Mouse (Mus musculus): ENCODE measurements around the gene Foxn3.

Foxn3 gene

DNA sequence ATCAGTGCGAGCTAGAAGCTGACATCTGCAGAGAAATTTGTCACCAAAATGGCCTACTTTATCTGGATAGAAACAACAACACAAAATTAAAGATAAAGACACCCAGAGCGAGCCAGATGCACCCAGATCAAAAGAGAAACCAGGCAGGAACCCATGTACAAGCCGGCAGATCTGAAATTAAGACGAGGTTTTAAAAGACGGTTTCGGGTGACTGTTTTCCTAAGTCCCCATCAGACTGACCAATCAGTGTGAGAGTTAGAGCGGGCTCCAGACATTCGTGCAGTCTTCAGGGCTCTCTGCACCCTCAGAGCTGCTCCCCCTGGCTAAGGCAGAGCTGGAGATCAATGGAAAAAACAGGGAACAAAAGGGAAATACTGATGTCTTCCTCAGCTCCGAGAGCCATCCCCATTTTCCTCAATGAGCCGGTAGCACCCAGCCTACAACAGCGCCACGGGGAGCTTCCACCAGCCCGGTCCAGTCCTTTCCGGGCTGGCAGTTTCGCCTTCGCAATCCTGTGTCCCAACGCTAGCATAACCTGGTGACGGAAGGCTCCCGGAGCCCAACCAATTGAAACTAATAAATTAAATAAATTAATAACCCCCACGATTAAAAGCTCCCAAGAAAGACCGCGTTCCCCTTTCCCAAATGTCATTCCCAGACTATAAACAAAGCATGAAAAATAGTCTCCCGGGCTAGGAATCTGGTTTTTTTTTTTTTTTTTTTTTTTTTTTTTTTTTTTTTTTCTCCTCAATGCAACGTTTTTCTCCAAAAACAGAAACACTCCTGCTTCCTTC is 1.1 kb downstream of the Foxn3 start:
- in situ Hi-C loops (cut with MseI, MboI), result no loop called here

DNA sequence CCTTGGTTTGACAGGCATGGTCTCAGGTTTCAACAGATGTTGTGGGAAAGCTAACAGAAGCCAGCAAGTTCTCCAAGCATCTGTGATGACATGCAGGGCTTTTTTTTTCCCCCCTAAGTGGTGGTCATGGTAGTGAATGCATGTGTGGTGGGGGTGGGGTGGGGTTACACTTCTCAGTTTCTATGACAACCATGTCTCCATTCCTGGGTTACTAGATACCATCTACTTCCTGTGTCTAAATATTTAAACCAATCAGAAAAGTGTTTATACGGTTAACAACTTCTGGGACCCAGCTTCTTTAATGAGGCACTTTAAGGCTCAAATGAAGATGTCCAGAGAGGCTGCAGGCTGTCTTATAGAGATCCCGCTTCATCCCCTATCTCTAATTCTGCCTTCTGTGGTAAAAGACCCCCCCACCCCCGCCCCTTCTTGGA is 2.0 kb downstream of the Foxn3 start:
- in situ Hi-C loops (cut with MseI, MboI), result no loop called here

DNA sequence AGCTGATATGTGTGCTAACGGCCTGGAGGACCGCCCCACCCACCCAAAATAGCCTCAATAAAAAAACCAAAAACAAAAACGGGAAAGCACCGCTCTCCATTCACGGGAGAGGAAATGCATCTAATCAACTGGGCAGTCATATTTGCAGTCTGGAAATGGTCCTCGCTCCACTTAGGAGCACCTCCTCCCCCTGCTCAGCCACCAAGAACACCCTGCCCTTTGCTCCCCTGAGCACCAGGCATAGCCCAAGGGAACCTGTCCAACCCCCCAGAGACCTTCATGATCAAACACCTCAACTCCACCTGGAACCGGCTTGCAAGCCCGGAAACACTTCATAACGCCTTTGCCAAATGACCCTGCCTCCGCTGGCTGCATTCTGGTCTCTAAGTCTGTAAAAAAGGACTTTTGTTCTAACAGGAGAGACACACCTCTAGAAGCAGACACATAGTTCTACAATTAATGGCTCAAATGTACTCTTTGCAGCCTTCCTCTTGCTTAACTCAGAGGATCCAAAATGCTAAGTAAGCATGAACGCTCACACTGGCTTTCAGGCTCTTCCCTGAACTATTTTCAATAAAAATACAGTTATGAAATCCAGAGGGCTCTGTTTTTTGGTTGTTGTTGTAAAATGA is 2.6 kb downstream of the Foxn3 start:
- in situ Hi-C loops (cut with MseI, MboI), result no loop called here

DNA sequence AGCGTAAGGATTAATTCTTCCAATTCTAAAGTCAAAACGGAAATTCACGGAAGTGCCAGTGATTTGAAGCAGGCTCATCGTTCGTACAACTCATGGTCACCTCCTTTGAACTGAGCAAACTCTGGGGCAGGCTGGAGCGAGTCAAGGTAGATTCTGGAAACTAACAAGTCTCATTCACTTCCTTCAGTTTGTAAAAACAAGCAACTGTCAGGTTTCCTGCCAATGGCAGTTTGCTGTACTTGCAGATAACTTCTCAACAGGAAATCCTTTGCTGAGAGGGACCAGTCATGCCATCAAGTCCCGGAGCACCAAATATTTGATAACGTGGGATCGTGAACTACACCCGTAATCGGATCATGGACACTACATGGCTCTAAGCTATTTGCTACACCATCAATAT is 3.9 kb downstream of the Foxn3 start:
- in situ Hi-C loops (cut with MseI, MboI), result no loop called here

DNA sequence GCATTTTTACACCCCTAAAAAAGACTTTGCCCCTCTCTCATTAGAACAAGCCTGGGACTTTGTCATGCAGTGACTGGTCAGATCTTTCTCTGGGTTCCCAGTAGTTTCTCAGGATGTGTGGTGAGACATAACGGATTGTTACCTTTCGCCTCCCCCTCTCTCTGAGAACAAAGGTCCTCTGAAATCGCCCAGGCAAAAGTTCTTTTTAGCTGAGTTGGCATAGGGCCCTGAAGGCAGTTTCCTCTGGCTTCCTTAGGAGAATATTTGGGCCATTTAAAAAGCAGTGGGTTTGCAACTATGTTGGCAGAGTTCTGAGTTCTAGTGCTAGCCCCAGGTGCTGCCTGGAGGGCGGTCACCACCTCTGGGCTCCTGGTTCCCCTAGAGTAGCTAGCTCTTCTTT is 4.9 kb downstream of the Foxn3 start:
- in situ Hi-C loops (cut with MseI, MboI), result no loop called here

DNA sequence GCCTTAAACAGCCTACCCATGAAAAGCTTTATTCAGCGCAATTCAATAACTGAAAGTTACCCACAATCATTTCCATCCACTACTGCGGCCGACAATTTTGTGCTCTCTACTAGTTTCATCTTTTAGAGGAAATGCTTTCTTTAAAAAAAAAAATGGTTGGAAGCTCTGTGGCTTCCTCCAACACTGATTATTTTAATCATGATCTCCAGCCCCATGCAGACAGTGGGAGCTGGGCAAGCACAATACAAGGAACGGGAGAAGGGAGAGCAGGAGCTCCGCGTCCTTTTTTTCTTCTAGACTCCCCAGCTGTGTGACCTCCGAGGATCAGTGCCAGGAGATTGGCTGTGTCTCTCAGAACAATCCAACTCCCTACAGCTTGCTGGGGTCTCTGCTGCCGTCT is 5.9 kb downstream of the Foxn3 start:
- in situ Hi-C loops (cut with MseI, MboI), result no loop called here

DNA sequence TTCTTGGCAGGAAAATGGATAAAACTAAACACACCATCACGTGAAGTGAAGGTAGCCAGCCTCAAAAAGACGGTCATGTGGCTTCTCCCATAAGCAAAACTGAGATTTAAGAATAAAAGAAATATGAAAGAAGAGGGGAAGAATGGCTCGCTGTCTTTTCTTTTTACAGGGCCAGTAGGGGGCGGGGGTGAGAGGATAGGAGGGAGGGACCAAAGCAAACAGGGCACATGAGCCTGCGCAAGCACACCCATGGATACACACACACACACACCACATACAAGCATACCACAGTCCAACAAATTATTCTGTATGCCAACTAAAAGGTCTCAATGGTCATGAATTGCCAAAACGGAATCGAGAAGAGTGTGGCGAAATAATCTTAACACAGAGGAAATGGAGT is 12.8 kb downstream of the Foxn3 start:
- in situ Hi-C loops (cut with MseI, MboI), result no loop called here

DNA sequence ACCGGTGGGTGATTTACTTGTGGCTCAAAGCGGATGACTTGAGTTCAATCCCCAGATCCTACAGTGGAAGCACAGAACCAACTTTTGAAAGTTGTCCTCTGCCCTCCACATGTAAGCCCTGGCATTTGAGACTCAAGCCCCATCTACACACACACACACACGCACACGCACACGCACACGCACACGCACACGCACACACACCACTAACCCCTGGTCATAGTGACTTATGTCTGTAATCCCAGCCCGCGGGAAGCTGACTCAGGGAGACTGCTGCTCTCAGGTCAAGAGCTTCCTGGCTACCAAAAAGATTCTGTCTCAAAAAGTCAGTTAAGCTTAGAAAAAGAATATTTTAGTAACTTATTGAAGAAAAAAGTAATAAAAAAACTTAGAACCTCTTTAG is 13.6 kb downstream of the Foxn3 start:
- in situ Hi-C loops (cut with MseI, MboI), result no loop called here

DNA sequence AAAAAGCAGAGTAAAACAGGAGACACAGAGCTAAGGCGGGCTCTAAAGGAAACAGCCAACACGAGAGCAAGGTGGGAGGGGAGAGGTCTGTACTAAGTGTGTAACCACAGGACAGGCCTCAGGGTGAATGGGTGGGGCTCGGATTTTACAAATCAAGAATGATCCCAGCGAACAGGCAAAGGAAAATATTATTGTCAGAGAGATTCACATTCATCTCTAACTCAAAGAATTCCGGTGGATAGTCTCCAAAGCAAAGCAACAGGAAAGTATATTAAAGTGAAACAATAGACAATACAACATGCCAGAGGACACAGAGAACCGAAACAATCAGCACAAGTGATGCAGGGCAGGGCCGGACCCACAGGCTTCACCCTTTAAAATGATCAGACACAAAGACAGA is 15.0 kb downstream of the Foxn3 start:
- in situ Hi-C loops (cut with MseI, MboI), result no loop called here

DNA sequence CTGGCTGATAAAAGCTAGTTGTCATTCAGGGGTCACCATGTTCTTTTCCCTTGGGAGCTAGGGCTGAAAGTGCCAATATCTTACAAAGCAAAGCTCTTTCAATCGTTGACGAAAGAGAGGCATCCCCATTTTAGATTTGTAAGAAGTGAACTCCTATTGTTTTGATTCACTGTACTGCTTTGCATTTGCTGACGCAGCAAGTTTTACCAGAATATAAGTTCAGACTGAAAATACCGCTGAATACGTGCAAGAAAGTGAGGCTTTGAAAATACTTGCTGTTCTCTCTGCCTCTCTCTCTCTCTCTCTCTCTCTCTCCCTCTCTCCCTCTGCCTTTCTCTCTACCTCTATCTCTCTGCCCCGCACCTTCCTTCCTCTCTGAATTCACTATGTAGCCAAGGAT is 16.1 kb downstream of the Foxn3 start:
- in situ Hi-C loops (cut with MseI, MboI), result no loop called here

DNA sequence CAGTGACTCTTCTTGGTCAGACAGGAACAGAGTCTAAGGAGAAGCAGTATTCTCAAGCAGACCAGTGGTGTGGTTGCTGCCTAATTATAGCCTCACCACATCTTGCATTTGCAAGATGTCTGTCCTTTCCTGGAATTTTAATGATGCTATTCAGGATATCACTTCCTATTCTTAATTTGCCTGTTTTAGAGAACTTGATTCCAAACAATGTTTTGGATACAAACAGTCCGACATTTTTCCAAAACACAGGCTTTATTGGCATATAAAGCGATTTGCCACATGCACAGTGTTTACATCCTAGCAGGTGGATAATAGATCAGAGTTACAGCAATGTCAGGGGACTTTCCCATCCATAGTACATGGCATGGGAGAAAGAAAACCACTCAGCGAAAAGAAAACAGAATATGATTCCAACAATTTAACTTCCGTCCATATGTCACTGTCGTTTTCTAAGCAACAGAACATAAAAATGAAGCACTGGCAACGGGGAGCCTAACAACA is 18.1 kb downstream of the Foxn3 start:
- in situ Hi-C loops (cut with MseI, MboI), result no loop called here

DNA sequence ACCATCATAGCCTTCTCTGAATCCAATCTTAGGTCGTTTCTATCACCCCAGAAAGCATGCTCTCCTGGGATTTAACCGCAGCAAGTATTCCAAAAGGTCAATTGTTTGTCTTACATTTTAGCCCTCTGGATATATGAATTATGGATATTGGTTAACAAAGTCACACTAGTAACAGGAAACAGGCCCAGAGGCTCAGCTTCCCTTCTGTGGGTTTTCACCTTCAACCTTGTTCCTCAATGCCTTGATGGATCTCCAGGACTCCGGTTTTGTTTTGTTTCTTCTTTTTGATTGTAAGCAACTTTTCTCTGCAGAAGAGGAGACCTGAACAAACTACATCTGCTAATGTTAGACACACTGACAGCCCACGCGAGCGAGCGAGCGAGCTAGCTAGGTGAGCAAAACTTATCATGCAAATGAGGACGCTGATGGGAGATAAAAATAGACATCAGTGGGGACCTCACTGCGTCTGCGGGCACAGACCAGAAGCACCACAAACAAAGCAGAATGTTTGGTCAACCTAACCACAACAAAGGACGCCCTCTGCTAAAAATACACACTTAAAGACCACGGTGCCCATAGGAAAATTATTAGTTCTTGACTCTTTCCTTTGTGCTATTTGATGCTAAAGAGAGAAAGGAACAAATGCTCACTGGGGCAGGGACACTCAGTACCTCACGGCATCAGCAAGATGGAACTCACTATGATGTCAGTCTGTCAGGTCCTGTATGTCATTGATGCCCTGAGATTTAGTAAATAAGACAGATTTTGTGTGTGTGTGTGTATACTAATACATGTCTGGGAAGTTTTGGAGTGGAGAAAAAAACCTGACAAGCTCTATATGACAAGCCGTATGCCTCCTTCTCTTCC is 18.9 kb downstream of the Foxn3 start:
- in situ Hi-C loops (cut with MseI, MboI), result no loop called here

DNA sequence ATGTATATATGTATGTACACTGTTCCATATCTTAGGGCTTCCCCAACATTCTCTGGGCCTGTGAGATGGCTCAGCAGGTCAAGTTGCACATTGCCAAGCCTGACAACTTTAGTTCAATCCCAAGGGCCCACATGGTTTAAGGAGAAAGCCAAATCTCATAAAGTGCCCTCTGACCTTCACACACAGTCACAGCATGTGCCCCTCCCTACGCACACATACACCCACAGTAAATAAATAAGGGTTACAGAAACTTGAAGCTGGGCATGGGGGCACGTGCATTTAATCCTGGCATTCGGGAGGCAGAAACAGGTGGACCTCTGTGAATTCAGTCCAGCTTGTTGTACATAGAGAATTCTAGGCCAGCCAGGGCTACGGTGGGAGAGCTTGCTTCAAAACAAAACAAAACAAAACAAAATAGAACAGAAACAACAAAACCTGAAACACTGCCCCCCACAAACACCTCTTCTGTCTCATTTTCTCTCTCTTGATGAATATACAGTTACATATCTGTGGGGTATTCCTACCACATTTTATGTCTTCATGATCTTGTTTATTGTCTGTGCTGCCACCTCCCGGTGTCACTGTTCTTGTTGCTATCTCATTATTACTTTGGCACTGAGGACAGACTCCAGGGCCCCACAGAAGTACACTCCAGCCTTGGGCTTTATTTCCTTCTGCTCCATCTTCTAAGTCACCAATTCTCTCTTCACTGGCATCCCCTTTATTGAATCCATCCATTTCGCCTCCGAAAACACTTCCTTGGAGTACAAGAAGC is 19.8 kb downstream of the Foxn3 start:
- in situ Hi-C loops (cut with MseI, MboI), result no loop called here

DNA sequence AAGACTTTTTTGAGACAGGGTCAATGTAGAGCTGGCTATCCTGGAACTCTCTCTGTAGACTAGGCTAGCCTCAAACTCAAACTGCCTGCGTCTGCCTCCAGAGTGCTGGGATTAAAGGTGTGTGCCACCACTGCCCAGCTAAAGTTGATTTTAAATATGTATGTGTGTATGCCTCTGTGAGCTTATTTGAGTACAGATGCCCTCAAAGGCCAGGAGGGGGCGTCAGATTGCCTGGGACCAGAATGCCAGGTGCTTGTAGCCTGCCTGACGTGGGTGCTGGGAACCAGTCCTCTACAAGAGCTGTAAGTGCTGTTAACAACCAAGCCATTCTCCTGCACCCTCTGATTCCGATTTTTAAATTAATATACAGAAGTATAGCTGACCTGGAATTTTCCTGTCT is 23.2 kb downstream of the Foxn3 start:
- in situ Hi-C loops (cut with MseI, MboI), result no loop called here

DNA sequence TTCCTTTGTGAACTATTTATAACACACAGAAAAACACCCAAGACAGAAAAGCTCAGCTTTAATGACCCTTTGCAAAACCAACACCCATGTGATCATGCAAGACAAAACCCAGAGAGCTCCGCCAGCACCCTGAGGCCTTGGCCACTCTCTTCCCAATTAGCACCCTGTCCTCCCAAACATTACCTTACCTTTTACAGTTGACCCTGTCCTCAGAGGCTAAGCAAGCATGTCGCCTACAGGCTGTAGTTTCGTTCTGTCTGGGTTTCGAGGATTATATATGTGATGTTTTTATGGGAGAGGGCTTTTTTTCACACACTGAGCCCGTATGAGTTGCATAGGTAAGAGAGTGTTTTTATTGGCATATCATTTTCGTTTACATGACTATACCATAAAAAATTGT is 26.1 kb downstream of the Foxn3 start:
- in situ Hi-C loops (cut with MseI, MboI), result no loop called here

DNA sequence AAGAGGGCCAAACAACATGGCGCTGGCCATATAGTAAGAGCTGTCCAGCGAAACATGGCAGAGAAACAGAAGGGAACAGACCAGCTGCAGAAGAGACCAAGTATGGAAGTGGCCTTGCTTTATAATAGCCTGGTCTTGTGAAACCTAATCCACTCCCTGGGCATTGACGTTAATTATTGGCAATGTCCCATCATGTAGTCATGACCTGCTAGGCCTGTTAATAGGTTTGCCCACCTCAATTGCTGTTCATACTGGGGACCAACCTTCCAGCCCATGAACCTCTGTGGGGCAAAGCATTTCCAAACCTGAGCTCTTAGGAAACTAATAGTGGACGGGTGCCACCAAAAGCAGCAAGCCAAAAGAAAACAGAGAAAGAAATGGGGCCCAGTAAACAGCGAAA is 27.0 kb downstream of the Foxn3 start:
- in situ Hi-C loops (cut with MseI, MboI), result no loop called here

DNA sequence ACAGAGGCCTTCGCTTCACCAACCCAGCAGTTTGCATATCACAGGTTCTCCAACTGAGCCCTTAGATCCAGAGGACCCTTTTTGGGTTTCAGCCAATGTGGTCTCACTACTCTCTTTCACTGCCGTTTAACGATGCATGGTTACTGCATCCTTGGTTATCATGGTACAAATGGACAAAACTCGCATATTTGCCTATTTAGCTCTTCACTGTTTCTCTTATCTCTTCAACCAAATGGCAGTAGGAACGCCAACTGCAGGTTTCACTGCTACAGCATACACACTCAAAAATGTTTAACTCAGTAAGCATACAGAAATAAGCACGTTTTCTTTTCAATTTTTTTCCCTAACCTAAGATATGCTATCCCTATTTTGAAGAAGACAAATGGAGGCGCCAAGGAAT is 31.0 kb downstream of the Foxn3 start:
- in situ Hi-C loops (cut with MseI, MboI), result no loop called here

DNA sequence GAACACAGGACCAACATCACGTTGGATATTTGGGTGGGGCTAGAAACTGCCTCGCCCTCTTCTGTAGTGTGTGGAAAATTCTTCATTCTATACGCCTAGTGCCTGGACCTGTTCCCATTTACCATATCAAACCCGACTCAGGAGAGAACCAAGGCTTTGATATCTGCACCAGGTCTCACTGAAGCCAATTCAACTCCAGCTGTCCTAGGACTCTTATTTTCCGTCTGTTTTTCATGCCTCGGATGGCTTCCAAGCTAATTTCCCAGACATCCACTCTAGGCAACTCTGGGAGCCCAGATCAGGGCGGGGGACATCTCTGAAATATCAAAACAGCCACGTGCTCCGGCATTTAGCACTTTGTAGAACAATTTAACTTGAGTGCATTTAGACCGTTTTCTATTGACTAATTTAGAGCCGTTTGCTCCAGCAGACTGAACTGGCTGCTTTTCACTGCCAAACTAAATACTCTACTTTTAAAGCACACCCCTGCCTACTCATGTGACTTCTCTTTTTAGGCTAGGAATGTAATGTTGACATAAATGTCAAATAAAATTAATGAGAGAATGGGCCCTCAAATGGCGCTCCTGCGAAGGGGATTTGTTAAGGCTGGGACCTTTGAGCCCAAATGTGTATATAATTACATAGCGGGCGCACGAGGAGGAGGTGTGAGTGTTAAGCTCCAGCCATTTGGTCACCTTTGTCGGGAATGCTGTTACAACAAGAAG is 33.5 kb downstream of the Foxn3 start:
- in situ Hi-C loops (cut with MseI, MboI), result no loop called here

DNA sequence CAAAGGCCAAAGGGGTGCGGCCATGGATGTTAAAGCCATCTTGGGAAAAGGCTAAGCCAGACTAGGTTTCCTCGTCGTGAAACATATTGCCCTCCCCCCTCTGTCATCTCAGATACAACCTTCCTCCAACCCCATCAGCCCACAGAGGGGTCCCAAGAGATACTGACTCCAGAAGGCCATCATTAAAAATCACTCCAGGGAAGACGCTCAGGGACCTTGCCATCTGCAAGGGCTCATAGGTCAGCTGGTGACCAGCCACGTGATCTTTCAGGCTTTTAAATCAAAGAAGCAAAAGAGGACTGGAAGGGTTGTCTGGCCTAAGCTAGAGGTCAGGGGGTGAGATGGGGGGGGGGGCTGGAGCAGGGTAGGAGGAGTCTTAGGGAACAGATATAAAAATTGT is 34.4 kb downstream of the Foxn3 start:
- in situ Hi-C loops (cut with MseI, MboI), result no loop called here

DNA sequence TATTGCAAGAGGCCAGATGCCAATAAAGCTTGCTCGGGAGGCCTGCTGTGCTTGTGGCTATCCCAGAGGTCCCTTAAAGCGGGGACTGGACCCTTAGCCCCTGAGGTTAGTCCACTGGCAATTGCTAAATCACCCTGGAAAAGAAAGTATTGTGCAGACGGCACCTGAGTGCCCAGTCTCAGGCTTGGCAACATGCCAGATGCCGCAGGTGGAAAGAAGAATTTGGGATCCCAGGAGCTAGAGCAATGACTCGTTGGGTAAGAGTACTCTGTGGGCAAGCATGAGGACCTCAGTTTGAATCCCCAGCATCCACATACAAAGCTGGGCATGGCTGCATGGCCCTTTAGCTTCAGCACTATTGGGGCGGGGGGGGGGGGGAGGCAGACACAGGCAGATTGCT is 35.9 kb downstream of the Foxn3 start:
- in situ Hi-C loops (cut with MseI, MboI), result no loop called here

DNA sequence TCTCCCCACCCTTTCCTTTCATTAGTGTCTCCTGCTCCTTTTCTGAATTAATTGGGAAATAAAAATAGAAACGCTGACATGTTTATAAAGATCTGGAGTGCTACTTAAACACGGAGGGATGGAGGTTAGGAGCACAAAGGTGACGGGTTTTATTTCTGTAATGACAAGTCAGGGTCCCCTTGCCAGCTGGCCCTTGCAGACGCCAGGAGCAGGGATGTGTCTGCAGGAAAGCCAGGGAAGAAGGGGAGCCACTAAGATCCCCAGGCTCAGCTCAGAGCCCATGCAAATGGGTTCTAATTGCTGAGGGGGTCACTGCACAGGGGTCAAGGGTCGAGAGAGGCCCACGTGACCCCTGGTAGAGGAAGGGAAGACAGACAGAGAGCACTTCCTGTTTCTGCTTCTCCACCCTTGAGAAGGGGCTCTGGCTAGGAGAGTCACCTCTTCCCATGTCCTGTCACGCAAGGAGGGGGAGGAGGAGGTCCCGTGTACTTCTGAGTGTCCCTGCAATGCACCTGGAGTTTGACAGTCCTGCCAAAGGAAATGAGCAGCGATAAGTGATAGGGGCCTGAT is 36.7 kb downstream of the Foxn3 start:
- in situ Hi-C loops (cut with MseI, MboI), result no loop called here

Measured in mouse trophoblast stem cell (cell line).